Mouse (Mus musculus): Measurements from ENCODE around the gene Ptges2.

DNA sequence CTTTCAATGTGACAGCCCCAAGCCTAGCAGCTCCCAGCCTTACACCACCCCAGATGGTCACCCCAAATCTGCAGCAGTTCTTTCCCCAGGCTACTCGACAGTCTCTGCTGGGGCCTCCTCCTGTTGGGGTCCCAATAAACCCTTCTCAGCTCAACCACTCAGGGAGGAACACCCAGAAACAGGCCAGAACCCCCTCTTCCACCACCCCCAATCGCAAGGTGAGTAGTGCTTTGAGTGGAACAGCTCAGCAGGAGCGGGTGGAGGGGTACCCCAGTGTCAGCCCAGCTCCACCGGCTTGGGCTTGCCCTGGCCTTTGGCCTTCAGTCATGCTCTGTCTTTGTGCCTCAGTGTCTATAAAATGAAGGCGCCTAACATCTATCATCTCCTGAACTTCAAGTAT lies 28.4 kb upstream of the Ptges2 start:
- no peak for TF ChIP-seq CHD2 (IDR thresholded peaks at IDR 0.05; ENCODE audit: low read depth, low read length)
- no peak for TF ChIP-seq MAFK (IDR thresholded peaks at IDR 0.05; ENCODE audit: insufficient read depth, low read depth, low read length)
- TF ChIP-seq ZNF384 (IDR thresholded peaks at IDR 0.05; ENCODE audit: low read depth, low read length) = no peak

All from ES-E14 (cell line).